Mouse (Mus musculus): Measurements from ENCODE around the gene Psme3.

Gene Psme3

DNA sequence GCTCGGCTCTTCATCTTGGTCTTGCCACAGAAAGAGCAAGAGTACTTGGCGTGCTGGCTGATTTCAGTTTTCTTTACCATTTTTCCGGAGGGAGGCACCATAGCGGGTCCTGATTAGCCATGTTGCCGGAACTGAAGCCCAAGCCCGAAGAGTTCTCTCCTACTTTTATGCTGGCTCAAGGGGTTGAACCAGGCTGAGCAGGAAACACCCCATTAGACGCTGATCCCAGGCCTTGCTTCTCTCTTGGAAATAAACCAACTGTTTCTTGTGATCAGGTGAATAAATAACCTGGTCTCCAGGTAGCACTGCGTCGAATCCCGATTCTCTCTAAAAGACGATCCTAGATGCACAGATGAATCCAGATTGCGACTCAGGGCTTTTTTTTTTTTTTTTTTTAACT lies 37.4 kb downstream of the Psme3 start:
- no peak for DNase-seq (ENCODE audit: low spot score)

- DNase-seq (ENCODE audit: low spot score): no peak
Measured at GRCm38 (mm10) chr11:101354438-101355010, 38.5 kb downstream of the Psme3 start.

DNA sequence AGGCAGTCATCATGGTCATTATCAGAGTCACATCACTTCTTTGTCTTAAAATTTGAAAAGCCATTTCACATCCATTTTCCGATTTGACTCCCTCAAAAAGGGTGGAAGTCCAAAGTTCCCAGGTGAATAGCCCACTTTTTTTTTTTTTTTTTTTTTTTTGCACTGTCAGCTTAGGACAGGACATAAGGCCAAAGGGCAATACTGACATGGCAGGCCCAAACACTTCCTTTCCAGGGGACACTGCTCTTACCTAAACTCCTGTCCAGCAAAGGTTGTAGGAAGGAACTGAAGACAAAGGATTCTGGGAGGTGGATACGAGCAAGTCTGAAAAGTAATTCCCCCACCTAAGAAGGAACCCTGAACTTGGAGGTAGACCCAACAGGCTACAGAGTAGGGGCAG lies 39.9 kb downstream of the Psme3 start:
- DNase-seq (ENCODE audit: low spot score): no peak

DNA sequence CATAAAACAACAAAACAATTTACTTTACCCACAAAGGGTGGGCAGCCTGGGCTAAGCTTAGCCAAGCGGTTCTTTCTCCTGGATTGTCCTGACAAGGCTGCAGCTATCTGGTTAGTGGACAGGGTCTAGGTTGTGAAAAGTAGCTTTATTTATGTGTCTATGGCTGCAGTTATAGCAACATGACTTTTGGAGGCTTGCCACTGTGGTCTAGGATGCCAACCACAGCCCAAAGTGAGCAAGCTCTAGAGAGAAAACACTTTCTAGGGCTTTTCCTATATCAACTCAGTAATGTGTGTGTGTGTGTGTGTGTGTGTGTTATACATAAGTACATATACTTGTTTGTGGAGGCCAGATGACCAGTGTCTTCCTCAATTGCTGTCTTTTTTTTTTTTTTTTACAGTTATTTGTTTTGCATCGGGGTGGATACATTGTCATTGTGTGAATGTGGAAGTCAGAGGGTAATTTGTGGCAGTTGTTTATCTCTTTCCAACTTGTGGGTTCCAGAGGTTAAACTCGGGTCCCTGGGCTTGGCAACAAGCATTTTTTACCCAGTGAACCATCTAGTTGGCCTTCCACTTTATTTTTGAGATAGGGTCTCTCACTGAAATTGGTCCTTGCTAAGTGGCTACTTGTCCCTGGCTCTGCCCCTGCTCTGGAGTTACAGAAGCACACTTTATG lies 41.6 kb downstream of the Psme3 start:
- DNase-seq (ENCODE audit: low spot score): no peak

DNA sequence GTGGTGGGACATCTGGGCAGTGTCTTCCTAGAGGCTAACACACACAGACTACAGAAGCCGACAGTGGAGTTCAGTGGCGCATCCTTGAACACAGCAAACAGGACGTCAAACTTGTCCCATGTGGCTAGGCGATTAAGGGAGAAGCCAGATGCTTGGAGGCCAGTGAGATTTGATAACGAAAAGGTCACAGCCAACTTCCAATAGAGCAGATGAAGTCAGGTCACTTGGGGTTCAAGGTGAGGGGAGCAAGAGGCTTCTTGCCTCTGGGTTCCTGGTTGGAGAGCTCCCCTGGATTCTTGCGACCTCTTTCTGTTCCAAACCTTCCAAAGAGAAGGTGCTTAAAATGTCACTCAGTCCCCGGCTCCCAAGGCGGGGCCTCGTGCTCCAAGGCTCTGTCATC lies 43.8 kb downstream of the Psme3 start:
- no peak for DNase-seq (ENCODE audit: low spot score)

DNA sequence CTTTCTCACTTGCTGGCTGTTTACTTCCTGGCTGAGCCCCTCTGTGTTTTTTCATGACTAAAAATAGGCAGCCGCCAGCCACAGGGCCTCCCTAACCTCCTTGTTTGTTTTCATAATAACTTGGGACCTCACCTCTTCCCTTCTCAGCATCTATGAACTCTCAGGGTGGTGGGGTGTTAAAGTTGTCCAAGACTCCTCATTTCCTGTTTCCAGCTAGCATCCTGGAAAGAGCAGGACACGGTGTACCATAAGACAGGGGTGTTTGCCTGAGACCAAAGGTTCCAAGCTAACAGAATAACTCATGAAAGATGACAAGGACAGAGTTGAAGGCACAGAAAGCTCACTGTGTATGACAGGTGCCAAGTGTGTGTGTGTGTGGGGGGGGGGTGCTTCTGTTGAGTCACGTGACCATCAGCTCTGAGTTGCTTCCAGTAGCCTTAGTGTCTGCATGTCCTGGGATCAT lies 44.7 kb downstream of the Psme3 start:
- DNase-seq (ENCODE audit: low spot score): no peak

- no peak for DNase-seq (ENCODE audit: low spot score)
Measured at GRCm38 (mm10) chr11:101364531-101364931, 48.5 kb downstream of the Psme3 start.

- DNase-seq (ENCODE audit: low spot score): no peak
Measured at GRCm38 (mm10) chr11:101367326-101367935, 51.4 kb downstream of the Psme3 start, which contains the start of gene G6pc. Gene G6pc, plus strand, starts transcription at chr11:101367561.

- DNase-seq (ENCODE audit: low spot score): no peak
Measured at GRCm38 (mm10) chr11:101370141-101370540, 54.1 kb downstream of the Psme3 start.

Data from embryo, embryonic 10 days (tissue).